Mouse (Mus musculus) intestine, embryonic 15.5 days (tissue): Measurements from ENCODE around the gene Txn2. TPM values are rescaled to one million over a fixed set of nuclear protein-coding genes. Genes with fewer than 3 reads are reported as not detected.
A peak's percentile ranks its signal among the peaks of the same experiment; 100 is the strongest.

Experiments used
- ATAC-seq: fragments of 200-750 bp; cut with Nextera tagmentation; 2 replicates; pipeline ENCODE4 v1.8.0; 2017; ENCODE audit warnings: moderate TSS enrichment, moderate library complexity
- H3K27ac ChIP-seq: fragments of 300-500 bp; sonication (generic); 2 replicates; pipeline ENCODE4 v1.5.1; 2015; ENCODE audit warnings: mild to moderate bottlenecking, inconsistent platforms
- H3K27me3 ChIP-seq: fragments of 300-500 bp; sonication (generic); replicated peaks from 2 replicates; pipeline ENCODE4 v1.6.1; 2015; ENCODE audit warnings: inconsistent platforms
- H3K36me3 ChIP-seq: fragments of 300-500 bp; sonication (generic); 2 replicates; pipeline ENCODE4 v1.6.1; 2015; ENCODE audit warnings: inconsistent platforms
- H3K4me1 ChIP-seq: fragments of 300-500 bp; sonication (generic); replicated peaks from 2 replicates; pipeline ENCODE4 v1.6.1; 2015; ENCODE audit warnings: inconsistent platforms
- H3K4me2 ChIP-seq: fragments of 300-500 bp; sonication (generic); replicated peaks from 2 replicates; pipeline ENCODE4 v1.6.1; 2015; ENCODE audit warnings: mild to moderate bottlenecking, inconsistent platforms
- H3K4me3 ChIP-seq: fragments of 300-500 bp; sonication (generic); replicated peaks from 2 replicates; pipeline ENCODE4 v1.5.1; 2015; ENCODE audit warnings: inconsistent platforms
- H3K9ac ChIP-seq: fragments of 300-500 bp; sonication (generic); 2 replicates; pipeline ENCODE4 v1.6.1; 2015; ENCODE audit warnings: inconsistent platforms
- H3K9me3 ChIP-seq: fragments of 300-500 bp; sonication (generic); 2 replicates; pipeline ENCODE4 v1.6.1; 2016; ENCODE audit warnings: inconsistent platforms
- WGBS: fragments of 180-500 bp; shearing (Covaris S2); methylation state at CpG from one replicate; pipeline ENCODE4 v1.1.7; 2015; 5-methylcytosine and 5-hydroxymethylcytosine counted together
- polyA plus RNA-seq: library from polyadenylated mRNA; unstranded; fragments of >200 nt; fragmentation: Nextera tagmentation; extraction: Ambion mirVana; gene quantifications from 2 replicates; pipeline ENCODE4 v1.2.1, GENCODE M21; 2015

Gene Txn2
- polyA plus RNA-seq, 1 experiment from 2014 or later = 314 TPM

DNA sequence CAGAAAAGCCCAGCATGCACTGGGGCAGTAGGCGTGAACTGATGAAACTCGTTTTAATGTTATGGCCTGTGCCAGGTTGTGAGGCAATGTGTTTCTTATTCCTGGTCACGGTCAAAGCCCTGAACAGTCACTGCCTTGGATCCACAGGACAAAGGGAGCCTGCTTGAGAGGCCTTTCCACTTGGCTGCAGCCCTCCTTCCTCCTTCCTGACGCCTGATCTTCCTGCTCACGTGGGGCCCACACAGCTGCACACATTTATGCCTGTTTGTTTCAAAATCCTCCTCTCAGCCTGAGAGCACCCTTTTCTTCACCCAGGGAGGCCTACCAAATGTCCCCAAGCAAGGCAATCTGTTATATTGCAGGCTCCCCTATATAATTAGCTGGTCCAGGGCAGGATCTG lies 25.6 kb downstream of the Txn2 start:
- H3K4me2 ChIP-seq = no peak overlapping the region
- no peak for ATAC-seq
- 56% methylated on average over 5 of the region's 5 CpGs for WGBS
- H3K9me3 ChIP-seq = no peaks in the 10 kb centered on the region
- H3K27ac ChIP-seq = no peak overlapping the region; the same call in 1 of the 2 replicates
- no peak overlapping the region for H3K9ac ChIP-seq
- H3K4me3 ChIP-seq = no peak overlapping the region
- H3K27me3 ChIP-seq = no peaks in the 10 kb centered on the region
- H3K4me1 ChIP-seq = peaks cover 20% of the 10 kb centered on the region
- no peaks in the 10 kb centered on the region for H3K36me3 ChIP-seq

DNA sequence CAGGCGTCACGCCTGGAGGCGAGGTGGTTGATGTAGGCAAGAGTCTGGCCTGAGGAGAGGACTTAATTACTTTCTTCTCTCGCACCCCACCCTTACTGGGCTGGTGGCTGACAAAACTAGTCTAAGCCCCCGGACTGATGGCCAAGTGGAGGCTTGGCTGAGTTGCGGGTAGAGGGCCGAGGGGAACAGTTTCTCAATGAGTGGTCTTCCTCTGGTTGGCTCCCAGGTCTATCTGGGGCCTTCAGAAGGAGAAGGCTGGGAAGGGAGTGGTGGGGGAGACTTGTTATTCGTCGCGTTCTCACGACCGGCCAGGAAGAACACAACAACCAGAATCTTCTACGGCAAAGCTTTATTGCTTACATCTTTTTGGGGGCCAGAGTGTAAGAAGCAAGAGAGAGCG lies 33.9 kb downstream of the Txn2 start:
- Histone ChIP-seq H3K27ac (no peak overlapping the region), H3K36me3 (no peaks in the 10 kb centered on the region), H3K4me3 (no peak overlapping the region), H3K9ac (no peak overlapping the region), H3K9me3 (no peaks in the 10 kb centered on the region), H3K4me2 (no peak overlapping the region), H3K4me1 (0 out of 2 replicates have a peak, but pooled peaks cover 3% of the 10 kb centered on the region), H3K27me3 (no peaks in the 10 kb centered on the region)
- no peak for ATAC-seq
- WGBS = 83% methylated on average over 13 of the region's 14 CpGs

DNA sequence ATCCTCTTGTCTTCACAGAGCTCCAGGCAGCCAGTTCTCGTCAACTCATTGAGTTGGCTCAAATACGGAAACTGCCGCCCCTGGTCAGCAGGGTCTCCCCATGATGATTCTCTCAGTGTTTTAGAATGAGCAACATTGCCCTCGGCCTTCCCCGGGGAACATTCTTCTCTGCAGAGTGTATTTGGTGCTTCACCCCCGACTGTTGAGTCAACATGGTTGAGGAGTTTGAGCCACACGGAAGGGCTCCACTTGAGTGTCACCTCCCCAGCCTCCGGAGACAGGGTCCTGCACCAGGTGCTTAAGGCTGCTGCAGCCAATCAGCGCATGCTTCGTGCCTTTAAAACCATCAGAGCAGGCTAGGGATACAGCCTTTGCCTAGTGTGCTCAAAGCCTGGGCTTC lies 35.5 kb downstream of the Txn2 start:
- H3K4me1 ChIP-seq = 0 out of 2 replicates have a peak, but pooled peaks cover 6% of the 10 kb centered on the region
- H3K4me2 ChIP-seq = no peak overlapping the region
- H3K27ac ChIP-seq = no peak overlapping the region
- H3K9ac ChIP-seq = no peak overlapping the region
- H3K27me3 ChIP-seq = no peaks in the 10 kb centered on the region
- WGBS = 71% methylated on average over 10 of the region's 10 CpGs
- H3K4me3 ChIP-seq = no peak overlapping the region
- ATAC-seq = no peak
- H3K36me3 ChIP-seq = no peaks in the 10 kb centered on the region
- H3K9me3 ChIP-seq = no peaks in the 10 kb centered on the region

DNA sequence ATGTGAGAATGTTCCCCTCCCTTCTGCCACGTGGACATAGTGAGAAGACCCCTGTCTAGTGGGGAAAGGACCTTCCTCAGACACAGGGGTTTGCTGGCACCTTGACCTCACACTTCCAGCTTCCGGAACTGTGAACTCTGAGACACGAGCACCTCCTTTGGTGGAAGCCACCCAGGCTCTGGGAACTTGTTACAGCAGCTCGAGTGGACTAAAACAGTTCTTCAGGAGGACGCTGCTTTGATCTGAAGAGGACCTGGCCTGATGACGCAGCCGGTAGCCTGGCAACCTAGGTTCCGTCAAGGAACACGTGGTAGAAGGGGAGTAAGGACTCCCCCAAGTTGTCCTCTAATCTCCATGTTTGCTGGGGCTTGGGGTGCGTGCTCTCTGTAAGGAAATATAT lies 36.4 kb downstream of the Txn2 start:
- H3K4me1 ChIP-seq = 0 out of 2 replicates have a peak, but pooled peaks cover 6% of the 10 kb centered on the region
- no peak overlapping the region for H3K9ac ChIP-seq
- H3K4me2 ChIP-seq = no peak overlapping the region
- no peaks in the 10 kb centered on the region for H3K36me3 ChIP-seq
- WGBS = 89% methylated on average over 10 of the region's 10 CpGs
- no peaks in the 10 kb centered on the region for H3K27me3 ChIP-seq
- H3K9me3 ChIP-seq = no peaks in the 10 kb centered on the region
- ATAC-seq = no peak
- H3K27ac ChIP-seq = no peak overlapping the region
- no peak overlapping the region for H3K4me3 ChIP-seq

GRCm38 (mm10) chr15:77891766-77892165 lies 37.0 kb downstream of the Txn2 start:
- WGBS = 66% methylated on average over 8 of the region's 8 CpGs
- H3K27me3 ChIP-seq = no peaks in the 10 kb centered on the region
- no peaks in the 10 kb centered on the region for H3K36me3 ChIP-seq
- no peaks in the 10 kb centered on the region for H3K9me3 ChIP-seq
- H3K4me3 ChIP-seq = no peak overlapping the region
- ATAC-seq = no peak; the same call in 1 of the 2 replicates
- no peak overlapping the region for H3K9ac ChIP-seq
- no peak overlapping the region for H3K27ac ChIP-seq
- H3K4me1 ChIP-seq = 0 out of 2 replicates have a peak, but pooled peaks cover 6% of the 10 kb centered on the region
- no peak overlapping the region for H3K4me2 ChIP-seq

DNA sequence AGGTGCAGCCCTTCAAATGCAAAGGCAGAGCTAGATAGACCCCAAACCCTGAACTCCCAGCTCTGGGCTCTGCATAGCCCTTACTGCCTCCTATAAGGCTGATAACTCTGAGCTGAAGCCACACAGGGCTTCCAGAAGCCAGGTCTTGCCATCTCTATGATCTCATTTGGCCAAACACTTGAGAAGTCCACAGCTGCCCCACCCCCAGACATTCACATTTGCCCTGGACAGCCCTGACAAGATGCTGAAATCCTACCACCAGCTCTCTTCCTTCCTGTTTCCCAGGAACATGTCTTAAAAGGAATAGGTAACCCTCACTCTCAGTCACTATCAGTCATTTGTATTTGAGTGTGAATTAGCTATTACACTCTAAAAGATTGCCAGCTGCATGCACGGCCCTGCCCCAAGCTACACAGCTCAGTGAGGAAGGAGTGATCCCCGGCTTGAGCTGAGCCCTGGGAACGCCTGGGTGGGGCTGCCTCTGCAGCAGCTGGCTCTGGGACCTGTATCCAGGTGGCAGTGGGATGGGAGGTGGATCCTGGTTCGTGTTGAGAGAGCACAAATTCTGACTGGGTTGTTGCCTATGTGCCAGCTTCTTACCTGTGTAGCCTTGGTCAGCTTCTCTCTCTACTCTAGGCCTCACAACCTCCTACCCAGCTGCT lies 38.9 kb downstream of the Txn2 start:
- Histone ChIP-seq H3K9ac (no peak overlapping the region), H3K9me3 (no peaks in the 10 kb centered on the region), H3K36me3 (no peaks in the 10 kb centered on the region), H3K4me3 (no peak overlapping the region), H3K4me2 (no peak overlapping the region), H3K4me1 (peaks cover 12% of the 10 kb centered on the region; the same call in 1 of the 2 replicates), H3K27me3 (no peaks in the 10 kb centered on the region), H3K27ac (no peak overlapping the region)
- WGBS = 37% methylated on average over 4 of the region's 4 CpGs
- ATAC-seq = 0 out of 2 replicates have a peak, but pooled peaks have one; percentile 41

DNA sequence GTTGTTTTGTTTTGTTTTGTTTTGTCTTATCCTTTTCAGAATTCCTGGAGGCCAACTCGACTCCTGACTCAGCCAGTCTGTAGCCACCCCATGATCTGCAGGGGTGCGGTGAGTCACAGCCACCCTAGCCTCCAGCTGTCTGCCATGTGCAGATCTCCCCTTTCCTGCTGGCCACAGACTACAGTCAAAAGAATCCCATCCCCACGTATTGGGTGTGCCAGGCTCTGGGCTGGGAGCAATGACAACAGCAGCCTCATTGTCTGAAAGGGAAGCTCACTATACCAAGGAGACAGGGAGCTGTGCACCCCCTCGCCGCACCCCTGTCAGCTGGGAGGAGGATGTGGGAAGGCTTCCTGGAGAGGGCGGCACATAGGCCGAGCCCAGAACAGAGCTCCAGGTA lies 40.5 kb downstream of the Txn2 start:
- no peaks in the 10 kb centered on the region for H3K9me3 ChIP-seq
- peaks cover 19% of the 10 kb centered on the region for H3K4me1 ChIP-seq
- H3K9ac ChIP-seq = no peak overlapping the region
- no peaks in the 10 kb centered on the region for H3K27me3 ChIP-seq
- 69% methylated on average over 7 of the region's 7 CpGs for WGBS
- no peaks in the 10 kb centered on the region for H3K36me3 ChIP-seq
- H3K27ac ChIP-seq = no peak overlapping the region
- H3K4me2 ChIP-seq = no peak overlapping the region
- H3K4me3 ChIP-seq = no peak overlapping the region
- ATAC-seq = no peak

DNA sequence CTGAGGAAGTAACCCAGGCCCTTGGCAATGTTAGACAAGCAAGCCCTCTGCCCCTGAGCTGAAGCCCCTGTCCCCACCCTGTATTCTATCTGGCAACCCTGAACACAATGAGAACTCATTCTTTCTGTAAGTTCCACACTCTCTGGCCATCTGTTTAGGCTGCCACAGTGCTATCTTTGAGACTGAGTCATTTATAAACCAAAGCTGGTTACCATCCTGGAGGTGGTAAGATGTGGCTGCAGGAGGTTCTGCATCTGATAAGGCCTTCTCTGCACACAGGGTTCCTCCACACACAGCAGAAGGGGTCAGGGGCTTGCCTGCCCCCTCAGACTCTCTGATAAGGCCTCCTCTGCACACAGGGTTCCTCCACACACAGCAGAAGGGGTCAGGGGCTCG lies 41.7 kb downstream of the Txn2 start:
- H3K27ac ChIP-seq = no peak overlapping the region
- H3K27me3 ChIP-seq = no peaks in the 10 kb centered on the region
- H3K36me3 ChIP-seq = no peaks in the 10 kb centered on the region
- ATAC-seq = no peak
- no peaks in the 10 kb centered on the region for H3K9me3 ChIP-seq
- H3K4me1 ChIP-seq = peaks cover 29% of the 10 kb centered on the region
- no peak overlapping the region for H3K4me2 ChIP-seq
- H3K4me3 ChIP-seq = no peak overlapping the region
- WGBS = 50% methylated on average over 1 of the region's 1 CpGs
- no peak overlapping the region for H3K9ac ChIP-seq

DNA sequence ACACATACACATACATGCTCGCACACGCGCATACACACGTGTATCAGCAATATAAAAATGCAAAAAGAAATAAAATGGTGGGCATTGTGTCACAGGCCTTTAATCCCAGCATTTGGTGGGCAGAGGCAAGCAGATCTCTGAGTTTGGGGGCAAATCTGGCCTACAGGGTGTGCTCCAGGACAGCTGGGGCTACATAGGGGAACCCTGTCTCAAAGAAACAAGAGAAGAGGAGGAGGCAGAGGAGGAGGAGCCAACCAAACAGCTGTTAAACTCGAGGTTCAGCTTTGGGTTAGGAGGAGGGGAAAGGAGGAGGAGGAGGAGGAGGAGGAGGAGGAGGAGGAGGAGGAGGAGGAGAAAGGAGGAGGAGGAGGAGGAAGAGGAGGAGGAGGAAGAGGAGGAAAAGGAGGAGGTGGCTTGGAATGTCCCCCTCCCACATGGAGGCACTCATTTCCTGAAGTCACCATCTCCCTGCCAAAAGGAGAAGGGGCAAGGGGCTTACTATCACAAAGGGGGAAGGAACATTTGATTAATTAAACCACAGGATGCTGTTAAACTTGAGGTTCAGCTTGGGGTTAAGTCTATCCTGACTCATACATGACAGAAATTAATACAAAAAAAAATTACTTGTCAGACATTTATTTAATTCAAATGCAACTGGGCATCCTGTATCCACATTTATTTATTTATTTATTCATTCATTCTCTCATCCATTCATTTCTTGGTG lies 42.3 kb downstream of the Txn2 start:
- H3K9me3 ChIP-seq = no peaks in the 10 kb centered on the region
- 76% methylated on average over 5 of the region's 5 CpGs for WGBS
- 0 out of 2 replicates have a peak overlapping the region, but pooled peaks have one; percentile 56 for H3K27ac ChIP-seq
- no peak overlapping the region for H3K4me2 ChIP-seq
- H3K4me3 ChIP-seq = no peak overlapping the region
- no peaks in the 10 kb centered on the region for H3K36me3 ChIP-seq
- no peak overlapping the region for H3K9ac ChIP-seq
- ATAC-seq = no peak
- H3K27me3 ChIP-seq = no peaks in the 10 kb centered on the region
- H3K4me1 ChIP-seq = peaks cover 33% of the 10 kb centered on the region

DNA sequence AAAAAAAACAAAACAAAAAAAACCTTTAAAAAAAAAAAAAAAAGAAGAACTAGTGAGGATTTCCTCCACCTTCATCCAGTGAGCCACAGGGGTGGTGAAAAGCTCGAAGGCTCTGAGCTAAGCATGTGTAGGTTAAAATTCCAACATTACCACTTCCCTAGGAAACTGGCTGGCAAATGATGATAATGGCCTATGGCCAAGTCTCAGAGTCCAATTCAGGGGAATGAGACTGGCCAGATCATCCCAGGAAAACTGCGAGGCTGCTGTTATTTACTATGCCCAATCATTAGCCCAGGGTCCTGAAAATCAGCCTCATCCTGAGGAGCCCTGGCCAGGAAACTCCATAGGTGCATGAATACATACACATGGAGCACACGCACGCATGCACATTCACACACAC lies 42.9 kb downstream of the Txn2 start:
- H3K9me3 ChIP-seq = no peaks in the 10 kb centered on the region
- H3K4me2 ChIP-seq = no peak overlapping the region
- no peaks in the 10 kb centered on the region for H3K36me3 ChIP-seq
- no peak for ATAC-seq
- WGBS = 77% methylated on average over 4 of the region's 4 CpGs
- H3K4me1 ChIP-seq = peaks cover 33% of the 10 kb centered on the region
- H3K27ac ChIP-seq = 0 out of 2 replicates have a peak overlapping the region, but pooled peaks have one; percentile 56
- H3K9ac ChIP-seq = no peak overlapping the region
- no peaks in the 10 kb centered on the region for H3K27me3 ChIP-seq
- H3K4me3 ChIP-seq = no peak overlapping the region

- H3K27me3 ChIP-seq = no peaks in the 10 kb centered on the region
- H3K4me3 ChIP-seq = no peak overlapping the region
- 85% methylated on average over 6 of the region's 6 CpGs for WGBS
These were observed 43.6 kb downstream of the Txn2 start for GRCm38 (mm10) chr15:77885159-77885558.

DNA sequence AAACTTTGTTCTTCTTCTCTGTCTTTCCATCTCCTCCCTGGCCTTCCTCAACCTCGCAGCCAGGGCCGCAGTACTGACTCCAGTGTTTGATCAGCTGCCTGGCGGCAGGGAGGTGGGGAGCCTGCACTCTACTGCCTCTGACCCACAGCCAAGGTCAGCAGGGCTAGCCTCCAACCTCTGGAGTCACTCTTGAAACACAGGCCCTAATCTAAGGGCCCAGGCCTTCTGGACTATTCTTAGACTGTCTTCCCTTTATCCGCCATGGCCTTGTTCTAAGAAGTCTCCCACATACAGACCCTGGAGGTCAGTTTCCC lies 45.2 kb downstream of the Txn2 start:
- no peak overlapping the region for H3K4me3 ChIP-seq
- ATAC-seq = no peak

More at GRCm38 (mm10) chr15:77885159-77885558, 43.6 kb downstream of the Txn2 start:
- peaks cover 33% of the 10 kb centered on the region for H3K4me1 ChIP-seq
- H3K9ac ChIP-seq = no peak overlapping the region
- H3K27ac ChIP-seq = no peak overlapping the region
- no peaks in the 10 kb centered on the region for H3K36me3 ChIP-seq
- no peak for ATAC-seq
- H3K4me2 ChIP-seq = no peak overlapping the region
- H3K9me3 ChIP-seq = no peaks in the 10 kb centered on the region

More for the DNA sequence above, 45.2 kb downstream of the Txn2 start:
- H3K4me1 ChIP-seq = peaks cover 27% of the 10 kb centered on the region
- peak overlapping the region; percentile 90 for H3K27ac ChIP-seq
- WGBS = 55% methylated on average over 4 of the region's 4 CpGs
- H3K4me2 ChIP-seq = peak overlapping the region; percentile 34; the same call in 1 of the 2 replicates
- no peak overlapping the region for H3K9ac ChIP-seq
- no peaks in the 10 kb centered on the region for H3K27me3 ChIP-seq
- H3K9me3 ChIP-seq = no peaks in the 10 kb centered on the region
- no peaks in the 10 kb centered on the region for H3K36me3 ChIP-seq
